15 mouse cellular contexts compared by ENCODE assay signal in the genomic region with DNA sequence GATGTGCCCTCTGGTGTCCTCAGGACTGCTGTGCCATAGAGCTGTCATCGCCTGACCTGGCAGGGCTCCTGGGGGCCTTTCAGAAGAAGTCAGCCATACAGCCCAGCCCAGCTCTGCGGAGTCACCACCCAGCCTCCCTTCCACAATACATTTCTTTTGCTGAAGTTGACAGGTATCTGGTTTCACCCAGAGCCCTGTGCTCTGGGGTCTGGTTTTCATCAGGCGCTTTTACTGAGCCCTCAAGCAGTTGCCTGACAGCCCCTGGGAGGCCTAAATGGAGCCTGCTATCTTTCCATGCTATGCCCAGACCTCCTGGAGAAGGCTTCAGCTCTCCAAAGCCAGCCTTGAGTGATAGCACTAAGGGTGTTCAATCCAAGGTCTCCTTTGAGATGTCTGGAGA. TPM values are rescaled to one million over a fixed set of nuclear protein-coding genes. Genes with fewer than 3 reads are reported as not detected.
DNase-seq lines count a peak whose midpoint lies in the region; ATAC-seq lines count a peak whose summit lies in the region.
"Had no signal": no experiment of that assay in that cellular context is flagged by ENCODE, and none has a peak within 500 bp of the region (broad histone marks: within the 10 kb centered on the region; RNA-seq: fewer than 3 reads in every experiment).

No protein-coding gene starts in this region.

- no peak overlapping the region for H3K4me3 ChIP-seq in heart, embryonic 13.5 days
- H3K4me3 ChIP-seq in limb, embryonic 11.5 days (ENCODE audit: low read depth, low read length): no peak overlapping the region
- H3K4me3 ChIP-seq: gastrocnemius, adult 2 months; hindbrain, embryonic 15.5 days; megakaryocyte, embryonic 14.5 days; myocyte had no signal

- H3K27me3 ChIP-seq in heart, embryonic 13.5 days (replicated peaks): peaks cover 6% of the 10 kb centered on the region; the same call in 1 of the 2 replicates
- no peaks in the 10 kb centered on the region for H3K27me3 ChIP-seq in limb, embryonic 11.5 days (ENCODE audit: control insufficient read depth, insufficient read depth, low read length)
- H3K27me3 ChIP-seq: hindbrain, embryonic 15.5 days had no signal

- peak; percentile 76; the same call in 1 of the 2 replicates for ATAC-seq in heart, embryonic 13.5 days (ENCODE audit: extremely low read depth, insufficient number of reproducible peaks, low FRiP score, low TSS enrichment)
- peak; percentile 81 for ATAC-seq in limb, embryonic 11.5 days (ENCODE audit: insufficient number of reproducible peaks, low FRiP score, low TSS enrichment, low read depth)

- no peak overlapping the region for H3K9ac ChIP-seq in heart, embryonic 13.5 days
- H3K9ac ChIP-seq in limb, embryonic 11.5 days (ENCODE audit: low read length): no peak overlapping the region
- H3K9ac ChIP-seq: hindbrain, embryonic 15.5 days; lung, embryonic 14.5 days had no signal

- no peaks in the 10 kb centered on the region for H3K9me3 ChIP-seq in heart, embryonic 13.5 days
- H3K9me3 ChIP-seq in limb, embryonic 11.5 days (ENCODE audit: control insufficient read depth, low read length): no peaks in the 10 kb centered on the region
- H3K9me3 ChIP-seq: hindbrain, embryonic 15.5 days; megakaryocyte, embryonic 14.5 days had no signal

- H3K36me3 ChIP-seq in heart, embryonic 13.5 days: no peaks in the 10 kb centered on the region
- no peaks in the 10 kb centered on the region for H3K36me3 ChIP-seq in limb, embryonic 11.5 days (ENCODE audit: control insufficient read depth, insufficient read depth, low read length)
- H3K36me3 ChIP-seq: hindbrain, embryonic 15.5 days had no signal

- no peak overlapping the region for H3K4me2 ChIP-seq in heart, embryonic 13.5 days
- no peak overlapping the region for H3K4me2 ChIP-seq in limb, embryonic 11.5 days (ENCODE audit: low read depth, severe bottlenecking)
- H3K4me2 ChIP-seq: hindbrain, embryonic 15.5 days; lung, embryonic 14.5 days had no signal

- peak overlapping the region; percentile 69 for H3K27ac ChIP-seq in heart, embryonic 13.5 days (replicated peaks)
- peak overlapping the region; percentile 66 for H3K27ac ChIP-seq in limb, embryonic 11.5 days (replicated peaks; ENCODE audit: low read depth, low read length)
- H3K27ac ChIP-seq: gastrocnemius, adult 2 months; hindbrain, embryonic 15.5 days had no signal

- no peak for DNase-seq in heart, postnatal 14 days
- peak; percentile 80 for DNase-seq in 3T3-L1 (ENCODE audit: low read depth, low spot score)
- peak; percentile 53 for DNase-seq in embryo, embryonic 9.5 days (ENCODE audit: extremely low spot score)
- DNase-seq in limb, embryonic 11.5 days (ENCODE audit: low spot score): peak; percentile 84
- DNase-seq in frontal cortex, postnatal 25 days (ENCODE audit: low spot score in 2 of 2): no peak
- no peak for DNase-seq in right cerebral cortex, adult 18-20 months
- no peak for DNase-seq in thymus, postnatal 36 days
- DNase-seq: cerebellum, postnatal 25 days; gastrocnemius, adult 2 months; lung, embryonic 14.5 days; thymus, postnatal 25 days had no signal

- WGBS in heart, embryonic 13.5 days: 21% methylated on average over 3 of the region's 3 CpGs
- WGBS in limb, embryonic 11.5 days: 7% methylated on average over 3 of the region's 3 CpGs

- H3K4me1 ChIP-seq in heart, embryonic 13.5 days: peaks cover 50% of the 10 kb centered on the region
- H3K4me1 ChIP-seq in limb, embryonic 11.5 days (ENCODE audit: control insufficient read depth, insufficient read depth, low read length): peaks cover 18% of the 10 kb centered on the region

- intact Hi-C loops in heart, postnatal 14 days (cut with DNase I): no loop called here

RNA-seq across cellular contexts. Expression of gene Crabp1, which starts 19.5 kb away (rescaled TPM):
- 17.6 and 19.7 TPM in 2 replicates for polyA plus RNA-seq in heart, embryonic 13.5 days (2015; fragmentation: Nextera tagmentation; extraction: Ambion mirVana)
- not detected for total RNA-seq in heart, postnatal 14 days (2021)
- 295 and 359 TPM in 2 replicates for polyA plus RNA-seq in limb, embryonic 11.5 days (2014; fragmentation: Nextera tagmentation; extraction: Ambion mirVana)

RNA-seq across cellular contexts. Expression of gene Wdr61, which starts 49.7 kb away (rescaled TPM):
- polyA plus RNA-seq in heart, embryonic 13.5 days (2015; fragmentation: Nextera tagmentation; extraction: Ambion mirVana): 91.9 and 102 TPM in 2 replicates
- total RNA-seq in heart, postnatal 14 days (2021): 10 to 100 TPM; 32.7 to 34.7 TPM
- polyA plus RNA-seq in limb, embryonic 11.5 days (2014; fragmentation: Nextera tagmentation; extraction: Ambion mirVana): 182 and 185 TPM in 2 replicates

Comparison
In these comparisons a context has a peak if more than half of its experiments do, and no peak if none do; other contexts are left out.
1. DNase-seq: peak in 3T3-L1 (single experiment), embryo, embryonic 9.5 days (single experiment) and limb, embryonic 11.5 days (single experiment); none in heart, postnatal 14 days (0 of 2), frontal cortex, postnatal 25 days (0 of 2), right cerebral cortex, adult 18-20 months (single experiment) and thymus, postnatal 36 days (0 of 2).
2. RNA of gene Crabp1, which starts 19.5 kb away (polyA plus RNA-seq): 295 to 359 TPM in limb, embryonic 11.5 days; 17.6 to 19.7 TPM in heart, embryonic 13.5 days; every median in the first group is over 10 times any median in the second.